Mouse (Mus musculus) midbrain, embryonic 15.5 days (tissue): ENCODE data around the gene Zfp536. TPM values are rescaled to one million over a fixed set of nuclear protein-coding genes. Genes with fewer than 3 reads are reported as not detected.

Experiments used
- polyA plus RNA-seq: library from polyadenylated mRNA; unstranded; fragments of >200 nt; fragmentation: Nextera tagmentation; extraction: Ambion mirVana; gene quantifications from 2 replicates; pipeline ENCODE4 v1.2.1, GENCODE M21; 2015

Zfp536 gene
- polyA plus RNA-seq, 1 experiment from 2014 or later = 36.7 TPM

Other genes starting within 250 kb of the Zfp536 start
- gene Uri1, start 249.9 kb upstream of the Zfp536 start, polyA plus RNA-seq = 34.3 and 35.1 TPM in 2 replicates